Mouse (Mus musculus): ENCODE results near the gene Slc12a1.

Slc12a1 gene

GRCm38 (mm10) chr2:125211831-125212510, 59.7 kb downstream of the Slc12a1 start:
- no peak for DNase-seq

GRCm38 (mm10) chr2:125214592-125214991, 62.3 kb downstream of the Slc12a1 start:
- DNase-seq, result peak; percentile 74

- no peak for DNase-seq
Observed at GRCm38 (mm10) chr2:125217286-125217685, 65.0 kb downstream of the Slc12a1 start.

DNA sequence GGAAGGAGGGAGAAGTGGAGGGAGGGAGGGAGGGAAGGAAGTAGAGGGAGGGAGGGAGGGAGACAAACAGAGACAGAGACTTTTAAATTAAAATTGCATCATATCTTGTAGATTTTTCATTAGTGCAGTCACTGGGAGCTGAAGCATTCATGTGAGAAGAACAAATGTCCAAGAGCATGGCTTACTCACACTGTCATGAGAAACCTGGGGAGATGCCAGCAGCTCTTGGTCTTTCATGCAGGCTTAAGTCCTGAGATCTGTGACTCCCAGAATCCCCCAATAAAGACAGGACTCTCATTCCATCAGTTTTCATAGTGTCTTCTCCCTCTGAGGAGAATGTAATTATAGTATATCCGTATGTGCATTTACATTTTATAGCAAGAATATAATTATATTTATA, 66.3 kb downstream of the Slc12a1 start:
- no peak for DNase-seq

- DNase-seq, result no peak
Observed at GRCm38 (mm10) chr2:125219268-125219667, 67.0 kb downstream of the Slc12a1 start.

GRCm38 (mm10) chr2:125221673-125222072, 69.4 kb downstream of the Slc12a1 start:
- no peak for DNase-seq

DNA sequence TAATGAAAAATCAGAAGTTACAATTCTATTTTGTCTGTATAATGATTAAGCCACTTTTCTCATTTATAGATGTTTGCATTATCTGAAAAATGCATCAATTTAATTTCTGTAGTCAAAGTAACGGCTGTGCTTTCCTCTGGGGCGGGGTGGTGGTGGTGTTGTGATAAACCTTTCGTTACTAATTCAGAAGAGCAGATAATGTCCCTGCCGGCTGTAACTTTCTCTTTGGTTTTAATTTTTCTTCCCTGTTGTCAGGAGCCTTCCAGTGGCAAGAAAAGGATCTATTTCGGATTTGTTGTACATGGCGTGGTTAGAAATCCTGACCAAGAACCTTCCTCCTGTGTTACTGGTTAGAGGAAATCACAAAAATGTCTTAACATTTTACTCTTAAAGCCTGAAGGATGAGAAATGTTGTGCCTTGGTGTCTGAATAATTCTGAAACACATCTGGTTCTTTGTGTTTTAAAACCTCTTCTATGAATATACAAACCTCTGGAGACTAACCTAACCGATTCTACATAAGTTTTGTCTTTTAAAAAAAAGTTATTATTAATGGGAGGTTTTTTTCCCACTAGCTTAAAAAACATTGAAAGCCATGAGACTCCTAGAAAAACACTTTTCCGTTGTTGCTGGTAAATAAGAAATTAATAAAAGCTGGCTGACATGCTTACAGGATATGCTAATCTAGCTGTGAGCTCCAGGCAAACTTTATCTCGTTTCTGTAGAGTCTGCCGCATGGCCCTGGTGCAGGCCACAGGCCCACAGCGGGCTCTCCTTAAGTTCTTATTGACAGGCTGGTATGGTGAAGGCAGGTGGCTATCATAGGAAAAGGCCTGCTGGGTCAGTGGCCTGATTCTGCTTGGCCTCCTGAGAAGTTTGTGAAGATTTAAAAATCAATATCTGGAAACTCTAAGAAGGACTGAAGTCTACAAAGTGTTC, 76.4 kb downstream of the Slc12a1 start:
- peak; percentile 49 for DNase-seq

DNA sequence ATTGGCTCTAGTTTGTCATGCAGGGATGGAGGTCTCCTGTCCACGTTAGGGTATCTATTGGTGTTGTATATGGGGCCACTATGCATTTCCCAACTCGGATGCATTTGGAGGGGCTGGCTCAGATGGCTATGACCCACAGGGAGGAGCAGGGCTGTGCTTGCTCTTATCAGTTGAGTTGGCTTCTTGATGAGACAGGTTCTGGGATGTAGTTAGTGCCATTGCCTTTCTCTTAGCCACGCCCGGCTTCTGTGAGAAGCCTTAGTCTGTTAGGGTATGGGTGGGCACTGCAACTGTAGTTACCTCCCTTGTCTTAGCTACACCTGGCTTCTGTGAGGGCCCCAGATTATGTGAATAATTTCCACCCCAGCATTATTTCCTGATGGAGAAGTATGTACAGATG, 79.9 kb downstream of the Slc12a1 start:
- no peak for DNase-seq

GRCm38 (mm10) chr2:125233537-125233936, 81.2 kb downstream of the Slc12a1 start:
- DNase-seq, result no peak

GRCm38 (mm10) chr2:125234049-125234448, 81.7 kb downstream of the Slc12a1 start:
- no peak for DNase-seq

- no peak for DNase-seq
Observed at GRCm38 (mm10) chr2:125245545-125246285, 93.4 kb downstream of the Slc12a1 start.

GRCm38 (mm10) chr2:125246669-125247068, 94.4 kb downstream of the Slc12a1 start:
- DNase-seq, result no peak

- DNase-seq, result peak; percentile 97
Observed at GRCm38 (mm10) chr2:125247108-125247961, 95.0 kb downstream of the Slc12a1 start, which contains the start of gene Dut. Dut (plus strand) TSS chr2:125247190.

DNA sequence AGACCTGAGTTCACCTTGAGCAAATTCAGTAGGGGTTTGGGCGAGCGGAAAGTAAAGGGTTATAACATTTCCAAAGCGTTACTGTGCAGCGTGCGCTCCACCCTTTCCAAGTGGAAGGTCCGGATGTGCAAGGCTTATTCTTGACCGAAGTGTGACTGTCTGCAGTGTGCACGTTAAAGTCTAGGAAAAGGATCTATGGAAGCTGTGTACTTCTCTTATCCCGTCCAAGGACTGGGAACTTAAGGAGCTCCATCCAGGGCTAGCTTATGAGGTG, 95.6 kb downstream of the Slc12a1 start:
- DNase-seq, result no peak

DNA sequence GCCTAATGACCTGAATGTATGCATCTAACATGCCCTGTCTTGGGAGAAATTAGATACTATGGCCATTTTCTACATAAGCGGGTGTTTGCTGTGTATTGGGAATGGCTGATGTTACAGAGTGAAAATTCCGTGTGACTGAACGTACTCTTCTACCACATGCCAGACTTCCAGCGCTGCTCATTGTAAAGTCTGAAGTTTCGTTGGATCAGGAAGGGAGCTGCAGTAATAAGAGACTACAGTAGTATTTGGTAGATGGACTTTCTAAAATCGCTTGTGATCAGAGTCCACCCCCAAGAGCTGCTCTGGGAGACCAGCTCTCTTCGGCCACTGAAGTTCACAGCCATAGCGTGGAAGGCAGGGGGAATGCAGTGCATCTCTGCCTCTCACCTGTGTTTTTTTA, 96.0 kb downstream of the Slc12a1 start:
- no peak for DNase-seq

DNA sequence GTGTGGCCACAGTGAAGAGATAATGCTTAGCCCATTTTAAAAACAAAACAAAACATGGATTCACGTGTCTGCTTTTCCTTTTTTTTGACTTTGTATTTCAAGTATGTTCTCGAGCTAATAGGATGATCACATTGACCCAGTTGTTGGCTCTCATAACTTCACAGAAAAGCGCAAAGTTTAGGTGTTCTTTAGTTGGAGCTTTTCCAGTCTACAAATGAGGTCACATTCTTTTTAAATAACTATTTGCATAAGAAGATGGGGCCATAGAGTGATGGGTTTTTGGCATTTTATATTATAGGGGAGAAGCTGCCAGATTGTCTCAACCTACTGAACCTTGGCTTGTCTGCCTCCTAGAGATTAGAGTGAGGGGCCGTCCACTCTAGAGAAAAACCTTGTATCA, 97.0 kb downstream of the Slc12a1 start:
- DNase-seq, result no peak

DNA sequence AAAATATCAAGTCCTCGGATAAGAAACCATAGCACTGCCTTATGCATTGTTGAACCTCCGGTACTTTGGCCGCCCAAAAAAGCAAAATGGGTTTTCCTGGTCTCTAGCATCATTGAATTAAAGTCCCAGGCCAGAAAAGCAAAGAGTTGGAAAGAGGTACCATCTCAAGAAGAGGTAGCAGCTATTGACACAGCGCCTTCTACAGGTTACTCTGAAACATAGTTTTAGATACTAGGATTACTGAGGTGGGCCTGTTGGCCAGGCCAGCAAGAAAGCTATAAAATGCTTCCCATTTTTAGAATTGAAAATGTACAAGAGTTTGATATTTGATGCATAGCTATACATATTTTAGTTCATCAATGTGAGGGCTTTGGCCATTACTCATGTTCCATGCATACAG, 97.6 kb downstream of the Slc12a1 start:
- DNase-seq, result no peak

- DNase-seq, result peak; percentile 53
Observed at GRCm38 (mm10) chr2:125251781-125252180, 99.5 kb downstream of the Slc12a1 start.

GRCm38 (mm10) chr2:125252275-125252674, 100.0 kb downstream of the Slc12a1 start:
- peak; percentile 58 for DNase-seq

GRCm38 (mm10) chr2:125253699-125254098, 101.4 kb downstream of the Slc12a1 start:
- no peak for DNase-seq

DNA sequence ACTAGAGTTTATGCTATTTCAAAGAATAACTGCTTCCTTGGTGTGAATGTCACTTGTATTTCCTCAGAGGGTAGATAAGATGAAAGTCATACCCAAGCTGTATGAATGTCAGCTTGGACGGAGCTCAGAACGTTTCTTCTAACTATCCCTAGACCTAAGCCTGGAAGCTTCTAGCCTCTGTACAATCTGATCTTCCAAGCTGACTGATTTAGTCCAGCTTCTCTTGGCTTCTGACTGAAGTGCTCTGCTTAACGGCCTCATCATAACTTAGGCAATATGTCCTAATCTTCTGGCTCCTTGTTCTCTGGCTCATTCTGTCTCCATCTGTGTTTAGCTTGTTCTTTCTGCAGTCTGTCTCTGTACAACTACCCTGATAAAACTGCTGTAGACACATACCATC, 102.3 kb downstream of the Slc12a1 start:
- no peak for DNase-seq

GRCm38 (mm10) chr2:125255886-125256285, 103.6 kb downstream of the Slc12a1 start:
- DNase-seq, result no peak
